Mouse (Mus musculus) layer of hippocampus, adult 9-11 months (tissue): ENCODE results near the gene Idi1.
A peak's percentile ranks its signal among the peaks of the same experiment; 100 is the strongest.
"Not testable (repeated sequence)": the region's sequence is repeated elsewhere in the genome, so short reads cannot be mapped to it uniquely, and the experiment has no call there.

Source experiments
- DNase-seq: peaks from one replicate; pipeline ENCODE4 v3.0.0; 2022

The Idi1 gene

GRCm38 (mm10) chr13:8885445-8886184 lies at the start of gene Idi1:
TSS of gene Idi1 (plus strand) at chr13:8885501.
- DNase-seq: peak; percentile 98

- no peak for DNase-seq
Measured at GRCm38 (mm10) chr13:8838394-8838793, 46.9 kb upstream of the Idi1 start.

- no peak for DNase-seq
Measured at GRCm38 (mm10) chr13:8839111-8839510, 46.2 kb upstream of the Idi1 start.

GRCm38 (mm10) chr13:8839937-8840336 lies 45.4 kb upstream of the Idi1 start:
- DNase-seq: no peak

- no peak for DNase-seq
Measured at GRCm38 (mm10) chr13:8840941-8841340, 44.4 kb upstream of the Idi1 start.

- not testable (repeated sequence) for DNase-seq
Measured at GRCm38 (mm10) chr13:8841846-8842245, 43.5 kb upstream of the Idi1 start.

- no peak for DNase-seq
Measured at GRCm38 (mm10) chr13:8842273-8842672, 43.0 kb upstream of the Idi1 start.

- DNase-seq: no peak
Measured at GRCm38 (mm10) chr13:8847702-8848101, 37.6 kb upstream of the Idi1 start.

- no peak for DNase-seq
Measured at GRCm38 (mm10) chr13:8849311-8849710, 36.0 kb upstream of the Idi1 start.

GRCm38 (mm10) chr13:8853424-8853823 lies 31.9 kb upstream of the Idi1 start:
- DNase-seq: no peak

GRCm38 (mm10) chr13:8854769-8855168 lies 30.5 kb upstream of the Idi1 start:
- no peak for DNase-seq

GRCm38 (mm10) chr13:8858453-8858852 lies 26.8 kb upstream of the Idi1 start:
- DNase-seq: no peak

GRCm38 (mm10) chr13:8860861-8861260 lies 24.4 kb upstream of the Idi1 start:
- DNase-seq: no peak

- DNase-seq: no peak
Measured at GRCm38 (mm10) chr13:8864990-8865389, 20.3 kb upstream of the Idi1 start.

GRCm38 (mm10) chr13:8866612-8867011 lies 18.7 kb upstream of the Idi1 start:
- no peak for DNase-seq

GRCm38 (mm10) chr13:8869578-8870157 lies 15.6 kb upstream of the Idi1 start:
- DNase-seq: no peak

- no peak for DNase-seq
Measured at GRCm38 (mm10) chr13:8870160-8870509, 15.2 kb upstream of the Idi1 start.

- DNase-seq: peak; percentile 92
Measured at GRCm38 (mm10) chr13:8870510-8871313, 14.6 kb upstream of the Idi1 start.

GRCm38 (mm10) chr13:8871314-8871962 lies 13.9 kb upstream of the Idi1 start, which contains the start of gene Wdr37:
TSS of gene Wdr37 (minus strand) at chr13:8871909.
- DNase-seq: peak; percentile 87

GRCm38 (mm10) chr13:8873776-8874175 lies 11.5 kb upstream of the Idi1 start:
- no peak for DNase-seq

GRCm38 (mm10) chr13:8881611-8882010 lies 3.7 kb upstream of the Idi1 start:
- no peak for DNase-seq

GRCm38 (mm10) chr13:8883870-8884269 lies 1.4 kb upstream of the Idi1 start:
- not testable (repeated sequence) for DNase-seq

- no peak for DNase-seq
Measured at GRCm38 (mm10) chr13:8886185-8886560, 872 bp downstream of the Idi1 start.
